Mouse (Mus musculus) myocyte (in vitro differentiated cells): Measurements from ENCODE around the gene Nap1l1. TPM values are rescaled to one million over a fixed set of nuclear protein-coding genes. Genes with fewer than 3 reads are reported as not detected.

Experiments
- H3K27me3 ChIP-seq: one replicate; pipeline ENCODE4 v1.6.1; 2011; ENCODE audit not compliant: control insufficient read depth, insufficient read depth, insufficient read length
- H3K36me3 ChIP-seq: one replicate; pipeline ENCODE4 v1.6.1; 2011; ENCODE audit not compliant: control insufficient read depth, insufficient read depth
- H3K4me2 ChIP-seq: one replicate; pipeline ENCODE4 v1.6.1; 2011; ENCODE audit warnings: low read depth, control low read depth
- H3K4me3 ChIP-seq: one replicate; pipeline ENCODE4 v1.5.1; 2011; ENCODE audit warnings: mild to moderate bottlenecking, control low read depth, moderate library complexity
- H3K79me2 ChIP-seq: one replicate; pipeline ENCODE4 v1.6.1; 2011; ENCODE audit not compliant: control insufficient read depth, insufficient read depth
- H3ac ChIP-seq: one replicate; pipeline ENCODE4 v1.6.1; 2011; ENCODE audit not compliant: control insufficient read depth, insufficient read length
- CEBPB ChIP-seq: IDR thresholded peaks from 2 replicates; pipeline ENCODE4 v1.6.1; 2011; ENCODE audit warnings: mild to moderate bottlenecking, moderate library complexity; ENCODE audit not compliant: poor library complexity, insufficient read depth, severe bottlenecking
- E2F4 ChIP-seq: IDR thresholded peaks from one replicate; pipeline ENCODE4 v1.6.1; 2011; ENCODE audit warnings: mild to moderate bottlenecking, control low read depth, moderate library complexity; ENCODE audit not compliant: insufficient read depth
- MAX ChIP-seq: IDR thresholded peaks from one replicate; pipeline ENCODE4 v1.6.1; 2011; ENCODE audit warnings: low read depth, mild to moderate bottlenecking, control low read depth
- MYOD1 ChIP-seq, 3 experiments: IDR thresholded peaks; one replicate each; pipeline ENCODE4 v1.6.1; 2011; ENCODE audit warnings: control low read depth in 2 of 3, low read depth in 2 of 3, mild to moderate bottlenecking in 2 of 3, moderate library complexity in 1 of 3; ENCODE audit not compliant: insufficient read length in 2 of 3, control insufficient read depth in 1 of 3
- MYOG ChIP-seq, 3 experiments: IDR thresholded peaks; one replicate each; pipeline ENCODE4 v1.6.1; 2011; ENCODE audit warnings: control low read depth in 2 of 3, low read depth in 2 of 3, mild to moderate bottlenecking in 2 of 3; ENCODE audit not compliant: insufficient read length in 2 of 3, control insufficient read depth in 1 of 3, insufficient read depth in 1 of 3
- POLR2A ChIP-seq: IDR thresholded peaks from one replicate; pipeline ENCODE4 v1.6.1; 2011; ENCODE audit warnings: low read depth, mild to moderate bottlenecking, control low read depth, moderate library complexity; ENCODE audit not compliant: insufficient read length
- POLR2AphosphoS2 ChIP-seq: IDR thresholded peaks from one replicate; pipeline ENCODE4 v1.6.1; 2011; ENCODE audit warnings: low read depth, control low read depth; ENCODE audit not compliant: insufficient read length
- REST ChIP-seq: IDR thresholded peaks from one replicate; pipeline ENCODE4 v1.6.1; 2011; ENCODE audit warnings: mild to moderate bottlenecking, control low read depth, moderate library complexity; ENCODE audit not compliant: insufficient read depth, insufficient read length
- SRF ChIP-seq: IDR thresholded peaks from one replicate; pipeline ENCODE4 v1.6.1; 2011; ENCODE audit warnings: low read depth; ENCODE audit not compliant: control insufficient read depth, insufficient read length
- TCF12 ChIP-seq: IDR thresholded peaks from one replicate; pipeline ENCODE4 v1.6.1; 2011; ENCODE audit warnings: mild to moderate bottlenecking, control low read depth; ENCODE audit not compliant: poor library complexity, insufficient read depth, severe bottlenecking
- TCF3 ChIP-seq: IDR thresholded peaks from one replicate; pipeline ENCODE4 v1.6.1; 2011; ENCODE audit warnings: low read depth, control low read depth; ENCODE audit not compliant: insufficient read length
- USF1 ChIP-seq: IDR thresholded peaks from one replicate; pipeline ENCODE4 v1.6.1; 2011; ENCODE audit warnings: low read depth, mild to moderate bottlenecking, control low read depth, moderate library complexity
- polyA plus RNA-seq: library from polyadenylated mRNA; unstranded; fragments of >200 nt; fragmentation: generic; extraction: Trizol; gene quantifications from one replicate; pipeline ENCODE4 v1.2.1, GENCODE M21; 2012; ENCODE audit warnings: missing spikeins

The Nap1l1 gene
- polyA plus RNA-seq, 1 experiment = 130 TPM

- Histone ChIP-seq H3K4me2 (peak within 1 kb of the TSS; percentile 81), H3K4me3 (peak within 1 kb of the TSS; percentile 99), H3K27me3 (no peaks in the 10 kb centered on the region), H3K36me3 (peaks cover 4% of the 10 kb centered on the region), H3ac (peak within 1 kb of the TSS; percentile 82), H3K79me2 (peaks cover 33% of the 10 kb centered on the region)
- TF ChIP-seq TCF12 = no peak
- no peak for TF ChIP-seq MAX
- peak; percentile 88 for TF ChIP-seq POLR2AphosphoS2
- TF ChIP-seq POLR2A = peak; percentile 85
- TF ChIP-seq TCF3 = no peak
- TF ChIP-seq CEBPB = no peak
- no peak for TF ChIP-seq SRF
- TF ChIP-seq REST = no peak
- no peak for TF ChIP-seq USF1
- TF ChIP-seq MYOG (IDR thresholded peaks at IDR 0.05; ENCODE audit: control insufficient read depth in 1 of 3, insufficient read depth in 1 of 3, insufficient read length in 2 of 3, low read depth in 2 of 3) = peak in 2 of 3 experiments; percentile 20 to 60
- TF ChIP-seq MYOD1 (IDR thresholded peaks at IDR 0.05; ENCODE audit: control insufficient read depth in 1 of 3, insufficient read length in 2 of 3, low read depth in 2 of 3) = peak in 1 of 3 experiments; percentile 77
- no peak for TF ChIP-seq E2F4
These were observed 33.3 kb downstream of the Nap1l1 start, which contains the start of gene Phlda1 for GRCm38 (mm10) chr10:111506101-111506925. TSS of gene Phlda1 (plus strand) at chr10:111506286.

DNA sequence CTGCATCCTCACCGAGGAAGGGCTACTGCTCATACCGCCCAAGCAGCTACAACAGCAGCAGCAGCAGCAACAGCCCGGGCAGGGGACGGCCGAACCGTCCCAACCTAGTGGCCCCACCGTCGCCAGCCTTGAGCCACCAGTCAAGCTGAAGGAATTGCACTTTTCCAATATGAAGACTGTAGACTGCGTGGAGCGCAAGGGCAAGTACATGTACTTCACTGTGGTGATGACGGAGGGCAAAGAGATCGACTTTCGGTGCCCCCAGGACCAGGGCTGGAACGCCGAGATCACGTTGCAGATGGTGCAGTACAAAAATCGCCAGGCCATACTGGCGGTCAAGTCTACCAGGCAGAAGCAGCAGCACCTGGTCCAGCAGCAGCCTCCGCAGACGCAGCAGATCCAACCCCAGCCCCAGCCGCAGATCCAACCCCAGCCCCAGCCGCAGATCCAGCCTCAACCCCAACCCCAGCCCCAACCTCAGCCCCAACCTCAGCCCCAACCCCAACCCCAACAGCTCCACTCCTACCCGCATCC lies 34.0 kb downstream of the Nap1l1 start:
- TF ChIP-seq USF1 (no peak), MYOG (IDR thresholded peaks at IDR 0.05; ENCODE audit: control insufficient read depth in 1 of 3, insufficient read depth in 1 of 3, insufficient read length in 2 of 3, low read depth in 2 of 3) (peak in 1 of 3 experiments; percentile 43), MYOD1 (IDR thresholded peaks at IDR 0.05; ENCODE audit: control insufficient read depth in 1 of 3, insufficient read length in 2 of 3, low read depth in 2 of 3) (peak in 1 of 3 experiments; percentile 59), POLR2A (peak; percentile 47), SRF (no peak), TCF3 (no peak), MAX (no peak), TCF12 (no peak), POLR2AphosphoS2 (peak; percentile 42), CEBPB (no peak), REST (no peak), E2F4 (no peak)
- no peaks in the 10 kb centered on the region for H3K27me3 ChIP-seq
- H3K4me3 ChIP-seq = peak overlapping the region; percentile 99
- peaks cover 33% of the 10 kb centered on the region for H3K79me2 ChIP-seq
- peaks cover 4% of the 10 kb centered on the region for H3K36me3 ChIP-seq
- H3K4me2 ChIP-seq = peak overlapping the region; percentile 19
- H3ac ChIP-seq = peak overlapping the region; percentile 82

- Histone ChIP-seq H3K4me2 (peak overlapping the region; percentile 80), H3K4me3 (peak overlapping the region; percentile 99), H3K27me3 (no peaks in the 10 kb centered on the region), H3ac (peak overlapping the region; percentile 82), H3K36me3 (peaks cover 4% of the 10 kb centered on the region), H3K79me2 (peaks cover 33% of the 10 kb centered on the region)
- TF ChIP-seq POLR2AphosphoS2 (peak; percentile 48), POLR2A (peak; percentile 14), SRF (no peak)
These were observed 34.6 kb downstream of the Nap1l1 start for GRCm38 (mm10) chr10:111507460-111508211.

DNA sequence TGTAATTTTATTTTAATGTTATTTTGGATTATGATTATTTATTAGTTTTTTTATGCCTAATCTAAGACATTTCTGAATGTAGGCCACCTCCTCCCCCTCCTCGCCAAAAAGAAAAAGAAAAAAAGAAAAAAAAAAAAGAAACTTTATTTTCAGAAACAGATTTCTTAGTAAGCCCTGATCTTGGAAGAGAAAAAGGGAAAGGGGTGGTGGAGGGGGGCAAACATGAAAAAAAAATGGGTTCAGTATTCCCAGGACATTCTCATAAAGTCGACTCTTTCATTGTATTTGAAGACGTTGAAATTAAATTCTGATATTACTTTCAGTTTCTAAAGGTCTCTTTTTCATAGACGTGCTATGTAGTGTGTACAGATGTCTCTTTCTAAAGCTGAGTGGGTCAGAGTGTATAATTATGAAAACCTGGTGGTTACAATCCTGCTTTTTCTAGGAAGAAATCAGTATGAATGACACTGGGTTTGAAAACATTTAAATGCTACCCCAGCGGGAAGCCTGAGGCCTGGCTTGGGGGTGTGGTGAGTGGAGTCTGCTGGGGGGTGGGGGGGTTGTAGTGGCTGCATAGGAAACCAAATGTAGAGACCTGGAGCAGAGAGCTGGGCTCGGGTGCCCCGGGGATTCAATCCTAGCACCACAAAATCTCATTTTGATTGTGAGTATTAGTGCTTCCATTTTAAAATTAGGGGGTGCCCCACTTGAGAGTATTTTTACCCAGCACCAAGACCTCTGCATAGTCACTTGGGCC lies 35.5 kb downstream of the Nap1l1 start:
- Histone ChIP-seq H3K36me3 (peaks cover 4% of the 10 kb centered on the region), H3K4me2 (peak overlapping the region; percentile 80), H3K79me2 (peaks cover 33% of the 10 kb centered on the region), H3ac (peak overlapping the region; percentile 82), H3K27me3 (no peaks in the 10 kb centered on the region), H3K4me3 (peak overlapping the region; percentile 99)
- TF ChIP-seq TCF12 (no peak), SRF (no peak), MYOG (IDR thresholded peaks at IDR 0.05; ENCODE audit: control insufficient read depth in 1 of 3, insufficient read depth in 1 of 3, insufficient read length in 2 of 3, low read depth in 2 of 3) (no peak), MYOD1 (IDR thresholded peaks at IDR 0.05; ENCODE audit: control insufficient read depth in 1 of 3, insufficient read length in 2 of 3, low read depth in 2 of 3) (no peak), TCF3 (no peak), USF1 (no peak), MAX (no peak), CEBPB (no peak), E2F4 (no peak), POLR2A (no peak)
